Mouse (Mus musculus) embryonic fibroblast, embryonic 13.5 days (primary cell): ENCODE results near the gene Imp3.

Source experiments
- CTCF ChIP-seq: IDR thresholded peaks from 2 replicates; pipeline ENCODE4 v1.5.1; 2011; ENCODE audit warnings: mild to moderate bottlenecking, control low read depth, low read length, moderate library complexity, borderline replicate concordance; ENCODE audit not compliant: insufficient read depth
- POLR2A ChIP-seq: IDR thresholded peaks from 2 replicates; pipeline ENCODE4 v1.6.1; 2011; ENCODE audit warnings: low read depth, mild to moderate bottlenecking, control low read depth, low read length, moderate library complexity

- no peak for TF ChIP-seq POLR2A
- no peak for TF ChIP-seq CTCF
Measured at GRCm38 (mm10) chr9:56917131-56917530, 20.1 kb upstream of the Imp3 start.
